Mouse (Mus musculus) bone marrow macrophage, adult 2 months (primary cell): ENCODE data around the gene Bysl. TPM values are rescaled to one million over a fixed set of nuclear protein-coding genes. Genes with fewer than 3 reads are reported as not detected.

ENCODE experiments used
- H3K27ac ChIP-seq: 2 replicates; pipeline ENCODE4 v1.5.1; 2012; ENCODE audit warnings: low read depth, low read length; ENCODE audit not compliant: insufficient read depth
- H3K4me1 ChIP-seq: 2 replicates; pipeline ENCODE4 v1.6.1; 2012; ENCODE audit warnings: low read length; ENCODE audit not compliant: control insufficient read depth, insufficient read depth
- H3K4me3 ChIP-seq: 2 replicates; pipeline ENCODE4 v1.5.1; 2012; ENCODE audit warnings: mild to moderate bottlenecking, low read length, moderate library complexity; ENCODE audit not compliant: insufficient read depth
- CTCF ChIP-seq: IDR thresholded peaks from 2 replicates; pipeline ENCODE4 v1.5.1; 2012; ENCODE audit warnings: low read depth, mild to moderate bottlenecking, low read length, moderate library complexity
- POLR2A ChIP-seq: IDR thresholded peaks from 2 replicates; pipeline ENCODE4 v1.6.1; 2012; ENCODE audit warnings: mild to moderate bottlenecking, low read depth, low read length, borderline replicate concordance
- polyA plus RNA-seq: library from polyadenylated mRNA; stranded (reverse); fragments of >200 nt; gene quantifications from 2 replicates; pipeline ENCODE4 v1.2.4, GENCODE M21; 2012; ENCODE audit not compliant: missing spikeins, insufficient read depth, insufficient read length

Gene Bysl
- polyA plus RNA-seq, 1 experiment, result 5.0 TPM

DNA sequence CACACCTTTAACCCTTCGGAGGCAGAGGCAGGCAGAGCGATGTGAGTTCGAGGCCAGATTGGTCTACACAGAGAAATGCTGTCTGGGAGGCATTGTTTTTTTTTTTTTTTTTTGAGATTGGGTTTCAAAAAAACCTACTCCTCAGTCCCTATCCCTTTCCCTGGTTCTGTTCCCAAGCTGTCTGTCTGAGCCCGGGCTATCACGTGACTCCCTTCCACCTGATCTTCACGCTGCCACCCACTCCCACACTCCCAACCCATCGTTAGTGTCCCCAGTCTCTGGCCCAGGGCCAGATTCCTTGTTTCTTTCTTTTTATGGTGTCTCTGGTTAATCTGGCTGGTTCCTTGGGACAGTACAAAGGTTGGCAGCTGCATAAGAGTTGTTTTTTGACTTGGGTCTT lies 60.2 kb downstream of the Bysl start:
- no peak for TF ChIP-seq POLR2A
- TF ChIP-seq CTCF, result no peak
- H3K4me1 ChIP-seq, result no peaks in the 10 kb centered on the region
- H3K4me3 ChIP-seq, result no peak overlapping the region
- no peak overlapping the region for H3K27ac ChIP-seq

Other genes with a start within 250 kb of the Bysl start
- gene Mrps10, start 242.6 kb downstream of the Bysl start, polyA plus RNA-seq, result 20.5 and 22.7 TPM in 2 replicates
- gene Guca1b, start 226.1 kb downstream of the Bysl start, polyA plus RNA-seq, result 0.99 TPM in 2 replicates
- 20.0 and 22.0 TPM in 2 replicates for gene Guca1a, start 210.9 kb downstream of the Bysl start, polyA plus RNA-seq
- 2.8 and 3.0 TPM in 2 replicates for gene AI661453, start 174.9 kb downstream of the Bysl start, polyA plus RNA-seq
- 0.34 and 0.67 TPM in 2 replicates for gene 1700001C19Rik, start 174.1 kb downstream of the Bysl start, polyA plus RNA-seq
- 23.7 and 30.1 TPM in 2 replicates for gene Taf8, start 109.2 kb downstream of the Bysl start, polyA plus RNA-seq
- 89.1 and 95.0 TPM in 2 replicates for gene Ccnd3, start 106.4 kb downstream of the Bysl start, polyA plus RNA-seq
- gene Med20, start 90 bp upstream of the Bysl start, polyA plus RNA-seq, result 19.7 and 23.4 TPM in 2 replicates
- gene Gm20517, start 97 bp upstream of the Bysl start, polyA plus RNA-seq, result 1.2 and 3.1 TPM in 2 replicates
- gene Usp49, start 19.2 kb upstream of the Bysl start, polyA plus RNA-seq, result 7.3 and 8.6 TPM in 2 replicates
- 220 TPM in 2 replicates for gene Tomm6, start 76.9 kb upstream of the Bysl start, polyA plus RNA-seq
- gene Frs3, start 77.5 kb upstream of the Bysl start, polyA plus RNA-seq, result 3.1 and 8.4 TPM in 2 replicates
- gene Gm21981, start 83.0 kb upstream of the Bysl start, polyA plus RNA-seq, result 0.58 and 0.97 TPM in 2 replicates
- gene Prickle4, start 83.2 kb upstream of the Bysl start, polyA plus RNA-seq, result 2.9 and 3.2 TPM in 2 replicates
- not detected in 2 replicates for gene Pgc, start 115.3 kb upstream of the Bysl start, polyA plus RNA-seq
- 43.2 and 48.4 TPM in 2 replicates for gene Tfeb, start 125.5 kb upstream of the Bysl start, polyA plus RNA-seq
- gene Mdfi, start 223.2 kb upstream of the Bysl start, polyA plus RNA-seq, result not detected in 2 replicates